Mouse (Mus musculus): ENCODE results near the gene Slc22a3.

DNA sequence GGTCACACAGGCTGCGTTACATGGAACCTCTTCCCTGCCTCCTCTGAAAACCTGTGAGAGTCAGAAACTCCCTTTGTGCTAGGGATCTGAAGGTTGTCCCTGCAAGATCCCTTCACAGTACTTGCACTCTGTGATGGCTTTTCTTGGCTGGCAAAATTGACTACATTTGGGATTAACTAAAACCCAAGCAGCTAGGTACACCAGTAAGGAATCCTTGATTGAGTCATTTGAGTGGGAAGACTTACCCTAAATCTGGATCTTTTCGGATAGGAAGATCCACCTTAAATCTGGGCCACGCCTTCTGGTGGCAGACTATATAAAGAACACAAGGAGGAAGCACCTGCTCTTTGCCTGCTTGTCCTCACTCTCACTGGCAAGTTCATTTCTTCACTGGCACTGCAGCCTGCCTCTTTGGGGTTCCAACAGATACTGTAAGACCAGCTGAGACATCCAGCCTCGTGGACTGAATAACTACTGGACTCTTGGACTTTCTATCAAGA, 41.0 kb downstream of the Slc22a3 start:
- no peak for TF ChIP-seq CTCF (IDR thresholded peaks at IDR 0.05; ENCODE audit: extremely low read depth, insufficient read depth, low read length)
- no peak for TF ChIP-seq POLR2A (IDR thresholded peaks at IDR 0.05; ENCODE audit: extremely low read depth, insufficient read depth, low read length)

All from cortical plate, adult 2 months (tissue).